Mouse (Mus musculus) cerebellum, postnatal 10 days (tissue): Measurements from ENCODE around the gene Myt1.

Experiments used
- DNase-seq, 2 experiments: peaks; one replicate each; pipeline ENCODE4 v3.0.0; 2021; ENCODE audit warnings: mixed read lengths in 2 of 2

Myt1 gene

DNA sequence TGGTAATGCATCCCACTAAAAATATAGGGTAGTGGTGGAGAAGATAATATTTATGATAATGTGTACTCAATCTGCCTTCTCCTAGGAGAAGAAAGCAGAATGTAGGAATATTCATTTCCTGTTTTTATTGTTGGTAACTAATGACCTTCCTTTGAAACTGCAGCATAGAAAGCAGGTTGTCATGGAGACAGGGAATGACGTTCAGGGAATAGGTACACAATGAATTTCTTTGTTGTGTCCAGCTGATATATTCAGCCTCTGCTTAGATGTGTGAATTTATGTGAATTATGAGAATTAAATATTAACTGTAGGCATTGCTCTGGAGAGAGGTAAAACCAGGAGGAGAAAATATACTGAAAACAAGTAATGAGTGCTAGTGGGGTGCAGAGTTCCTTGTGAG, 18.3 kb downstream of the Myt1 start:
- DNase-seq, result no peak

DNA sequence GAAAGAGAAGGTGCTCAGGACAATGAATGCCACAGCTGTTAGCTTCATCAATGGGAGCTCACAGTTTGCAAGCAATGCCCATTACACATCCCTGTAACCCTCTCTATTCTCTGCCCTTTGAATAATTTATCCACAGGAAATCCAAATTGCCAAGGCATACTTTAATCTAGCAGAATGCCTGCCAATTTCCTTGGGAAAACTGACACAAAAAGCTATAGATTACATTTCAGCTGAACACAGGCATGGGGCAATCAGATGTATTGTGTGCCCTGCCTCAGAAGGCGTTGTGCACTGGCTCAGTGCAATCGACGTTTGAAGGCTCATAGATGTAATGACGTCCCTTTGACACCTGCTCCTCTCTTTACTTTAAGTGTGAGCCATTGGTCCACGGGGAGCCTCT, 24.7 kb downstream of the Myt1 start:
- no peak for DNase-seq

DNA sequence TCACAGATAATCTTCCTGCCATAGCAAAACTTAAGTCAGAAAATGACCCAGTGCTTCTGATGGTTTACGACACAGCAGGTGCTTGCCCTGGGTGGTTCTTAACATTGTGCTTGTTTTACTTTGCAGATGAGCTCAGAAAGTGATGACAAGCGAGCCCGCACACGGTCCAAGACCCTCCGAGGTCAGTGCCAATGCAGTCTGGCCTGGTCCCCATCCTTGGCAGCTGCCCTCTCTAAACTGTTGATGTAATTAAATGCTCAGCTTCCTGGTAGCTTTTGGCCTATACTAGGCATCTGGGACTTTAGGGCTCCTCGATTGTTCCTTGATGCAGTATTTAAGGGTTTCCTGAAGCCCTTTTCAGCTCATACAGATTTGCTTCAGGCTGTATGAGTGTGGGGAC, 26.3 kb downstream of the Myt1 start:
- peak; percentile 79 to 86 for DNase-seq

DNA sequence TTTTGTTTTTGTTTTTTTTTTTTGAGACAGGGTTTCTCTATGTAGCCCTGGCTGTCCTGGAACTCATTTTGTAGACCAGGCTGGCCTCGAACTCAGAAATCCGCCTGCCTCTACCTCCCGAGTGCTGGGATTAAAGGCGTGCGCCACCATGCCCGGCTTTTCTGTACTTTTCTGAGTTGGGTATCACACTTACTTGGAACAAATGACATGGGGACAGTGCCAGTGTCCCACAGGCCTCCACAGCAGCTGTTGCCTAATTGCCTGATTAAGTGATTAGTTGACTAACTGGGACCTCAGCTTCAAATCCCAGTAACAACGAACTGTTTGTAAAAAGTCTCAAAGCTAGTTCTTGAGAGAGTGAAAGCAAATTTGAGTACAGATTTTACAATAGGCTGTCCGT, 30.1 kb downstream of the Myt1 start:
- DNase-seq, result peak; percentile 30 to 56

DNA sequence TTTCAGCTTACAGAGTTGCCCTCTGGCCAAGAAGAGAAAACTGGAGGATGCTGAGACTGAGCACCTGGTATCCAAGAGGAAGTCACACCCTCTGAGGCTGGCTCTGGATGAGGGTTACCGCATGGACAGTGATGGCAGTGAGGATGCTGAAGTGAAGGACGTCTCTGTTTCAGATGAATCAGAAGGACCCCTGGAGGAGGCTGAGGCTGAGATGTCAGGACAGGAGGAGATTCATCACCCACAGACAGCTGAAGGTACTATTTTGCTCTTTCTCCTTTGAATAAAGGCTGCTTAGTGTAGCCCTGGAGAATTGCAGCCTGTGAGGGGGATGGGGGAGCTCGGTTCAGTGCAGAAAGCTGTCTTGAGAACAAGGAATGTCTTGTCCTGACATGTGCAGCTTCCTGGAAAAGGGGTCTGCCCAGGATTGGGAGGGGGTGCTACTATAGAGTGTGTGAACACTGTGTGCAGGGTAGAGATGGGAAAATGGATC, 32.6 kb downstream of the Myt1 start:
- peak; percentile 38 to 44 for DNase-seq

DNA sequence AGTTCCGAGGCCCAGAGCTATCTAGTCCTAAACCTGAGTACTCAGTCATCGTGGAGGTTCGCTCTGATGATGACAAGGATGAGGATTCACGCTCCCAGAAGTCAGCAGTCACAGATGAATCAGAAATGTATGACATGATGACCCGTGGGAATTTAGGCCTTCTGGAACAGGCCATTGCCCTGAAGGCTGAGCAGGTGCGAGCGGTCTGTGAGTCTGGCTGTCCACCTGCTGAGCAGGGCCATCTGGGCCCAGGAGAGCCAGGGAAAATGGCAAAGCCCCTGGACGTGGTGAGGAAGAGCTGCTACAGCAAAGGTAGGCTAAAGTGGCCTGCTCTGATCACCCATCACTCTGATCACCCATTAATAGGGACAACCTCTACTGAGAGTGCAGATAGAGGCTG, 34.5 kb downstream of the Myt1 start:
- DNase-seq, result peak; percentile 66 to 78

DNA sequence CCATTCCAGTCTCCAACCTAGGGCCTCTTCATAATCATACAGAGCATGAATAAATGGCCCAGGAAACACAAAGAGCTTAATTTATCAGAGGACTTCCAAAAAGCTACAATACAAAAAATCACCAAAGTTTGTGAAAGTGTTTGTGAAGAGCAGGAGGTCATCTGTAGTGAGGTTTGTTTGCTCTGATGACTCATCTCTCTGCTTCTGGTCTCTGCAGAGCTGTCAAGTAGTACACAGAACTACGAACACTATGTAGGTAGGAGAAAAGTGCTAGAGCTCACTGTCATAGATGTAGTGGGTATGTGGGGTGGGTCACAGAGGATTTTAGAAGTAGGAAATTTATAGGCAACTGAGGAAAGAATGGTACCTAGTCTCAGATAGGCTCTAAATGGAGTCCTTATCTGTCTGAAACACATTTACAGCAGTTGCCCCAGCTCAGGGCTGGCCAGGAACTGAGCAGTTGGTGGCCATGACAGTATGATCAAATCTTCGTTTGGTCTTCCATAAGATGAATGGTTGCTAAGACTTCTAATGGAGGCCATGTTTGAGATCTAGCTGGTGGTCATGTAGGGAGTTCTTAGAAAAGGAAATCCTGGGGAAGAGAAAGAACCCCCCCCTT, 66.0 kb downstream of the Myt1 start:
- DNase-seq, result no peak

DNA sequence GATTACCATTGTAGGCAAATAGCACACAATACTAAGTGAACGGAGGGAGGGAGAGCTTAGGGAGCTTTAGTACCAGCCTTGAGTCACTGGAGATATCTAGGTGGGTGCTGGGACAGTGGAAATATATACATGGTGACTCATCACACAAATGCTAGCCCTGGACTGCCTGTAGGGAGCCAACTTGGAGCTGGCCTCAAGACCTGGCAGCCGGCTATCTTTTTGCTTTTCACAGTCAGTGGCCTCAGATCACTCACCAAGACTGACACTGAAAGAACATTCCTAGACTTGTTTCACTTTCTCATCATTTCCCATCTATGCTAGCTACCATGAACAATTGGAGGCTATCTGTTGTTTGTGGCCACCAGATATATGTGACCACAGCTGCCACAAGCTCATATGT, 69.6 kb downstream of the Myt1 start:
- DNase-seq, result no peak

DNA sequence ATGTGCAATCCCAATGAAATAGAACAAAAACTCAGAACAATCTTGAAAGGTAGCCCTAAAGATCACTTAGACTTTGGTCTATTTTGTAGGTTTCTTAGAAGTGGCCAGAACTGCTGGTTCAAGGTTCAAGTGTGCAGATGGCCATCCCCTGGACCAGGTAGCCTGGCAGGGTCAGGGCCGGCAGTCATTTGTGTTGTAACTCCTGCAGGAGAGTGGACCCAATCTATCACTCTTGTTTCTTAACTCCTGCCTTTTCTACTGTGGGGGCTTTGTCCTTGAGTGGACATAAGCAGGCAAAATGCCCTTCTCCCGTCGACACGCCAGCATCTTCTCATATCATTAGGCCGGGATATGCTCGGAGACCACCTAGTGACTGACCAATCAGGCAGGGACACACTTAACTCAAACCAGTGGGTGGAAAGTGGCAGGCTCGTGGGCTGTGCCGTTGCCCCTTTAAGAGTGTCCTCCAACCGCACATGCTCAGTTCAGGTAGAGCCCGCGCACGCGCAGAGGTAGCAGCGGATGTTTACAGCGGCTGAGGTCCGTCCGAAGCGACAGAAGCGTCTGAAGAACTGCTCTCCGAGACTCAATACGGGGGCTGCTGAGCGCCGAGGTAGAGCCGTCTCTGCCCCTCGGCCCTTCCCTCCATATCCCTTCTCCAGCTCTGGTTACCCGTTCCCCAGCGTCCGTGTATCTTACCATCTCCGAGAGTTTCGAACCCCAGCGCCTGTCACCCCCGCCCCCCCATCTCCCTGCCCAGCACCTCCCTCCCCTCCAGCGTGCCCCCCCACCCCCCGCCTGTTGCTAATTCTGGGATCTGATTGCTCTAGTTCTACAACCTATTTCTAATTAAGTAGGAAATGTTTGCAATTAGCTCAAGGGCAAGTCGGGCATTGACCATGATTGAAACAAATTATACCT, 74.5 kb downstream of the Myt1 start, which contains the start of gene Pcmtd2:
Pcmtd2 (plus strand) TSS at position 483 of the 921 bp plus-strand sequence.
- peak; percentile 93 to 96 for DNase-seq

DNA sequence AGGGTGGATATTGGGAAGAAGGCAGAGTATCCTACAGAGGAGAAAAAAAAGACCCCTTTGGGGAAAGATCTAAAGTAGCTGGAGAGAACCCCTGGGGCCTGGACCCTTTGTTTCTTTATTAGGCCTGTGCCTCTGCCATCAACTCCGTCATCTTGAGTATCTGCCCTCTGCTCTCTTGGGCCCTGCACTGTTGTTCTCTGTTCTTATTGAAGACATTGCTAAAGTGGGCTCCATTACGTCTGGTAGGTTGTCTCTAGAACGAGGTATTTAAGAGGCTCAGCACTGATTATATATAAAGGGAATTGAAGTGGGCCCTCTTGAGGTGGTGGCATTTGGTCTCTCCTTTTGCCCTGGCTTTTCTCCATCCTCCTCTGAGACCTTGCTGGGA, 75.2 kb downstream of the Myt1 start:
- peak in 1 of 2 experiments; percentile 40 for DNase-seq

DNA sequence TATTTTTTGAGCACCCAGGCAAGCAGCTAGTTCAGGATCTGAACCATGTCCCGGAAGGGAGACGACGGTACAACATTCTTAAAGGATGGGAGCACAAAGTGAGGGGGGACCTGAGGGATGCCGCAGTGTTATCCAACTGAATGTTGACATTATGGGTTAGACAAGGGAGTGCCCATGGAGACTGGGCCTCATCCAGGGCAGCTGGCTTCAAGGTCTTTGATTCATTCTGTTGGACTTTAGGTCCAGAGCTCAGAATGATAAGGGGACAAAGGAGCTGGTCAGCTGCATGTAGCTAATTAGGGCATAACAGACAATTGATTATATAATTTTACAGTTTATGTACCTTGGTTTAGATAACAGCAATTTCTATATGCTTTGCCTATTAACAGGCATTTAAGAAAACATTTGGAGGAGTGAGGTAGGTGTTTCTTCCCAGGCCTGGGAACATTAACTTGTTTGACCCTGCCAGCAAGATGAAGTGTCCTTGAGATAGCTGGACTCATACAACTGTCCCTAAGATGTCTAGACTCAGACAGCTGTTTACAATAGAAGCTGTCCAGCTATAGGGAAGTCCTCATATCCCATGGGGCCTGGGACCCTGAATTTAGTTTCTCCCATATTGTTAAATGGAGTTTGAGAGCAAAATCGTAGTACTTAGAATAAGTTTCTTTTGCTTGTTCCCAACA, 82.7 kb downstream of the Myt1 start:
- no peak for DNase-seq

DNA sequence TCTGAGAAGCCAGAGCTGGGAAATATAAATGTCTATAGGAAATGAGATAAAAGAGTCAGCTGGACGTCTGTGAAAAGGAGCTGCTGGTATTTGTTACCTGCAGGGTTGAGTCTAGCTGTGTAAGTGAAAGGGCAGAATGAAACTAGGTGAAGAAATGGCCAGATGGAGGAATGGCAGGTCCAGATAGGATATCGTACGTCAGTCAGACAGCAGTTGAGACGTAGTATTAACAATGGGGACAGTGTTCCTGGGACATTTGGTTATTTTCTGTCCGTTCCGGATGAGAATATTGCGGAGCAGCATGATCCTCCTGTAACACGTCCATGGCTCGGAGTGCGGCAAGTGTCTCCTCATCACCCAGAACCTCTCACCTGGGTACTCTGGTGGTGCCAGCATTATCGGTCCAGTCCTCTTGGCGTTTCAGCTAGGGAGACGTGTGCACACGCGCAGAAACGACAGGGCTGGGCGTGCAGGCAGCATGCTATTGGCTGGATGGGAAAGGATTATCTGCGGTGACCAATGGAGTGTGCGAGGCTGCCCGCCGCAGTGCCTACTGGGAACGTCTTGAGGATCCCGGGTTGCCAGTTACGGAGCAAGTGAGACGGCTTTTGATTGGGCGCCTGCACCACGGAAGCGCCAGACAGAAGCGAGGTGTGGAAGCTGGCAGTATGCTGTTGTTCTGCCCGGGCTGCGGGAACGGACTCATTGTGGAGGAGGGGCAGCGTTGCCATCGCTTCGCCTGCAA, 100.8 kb downstream of the Myt1 start, which contains the start of gene Polr3k:
Polr3k (plus strand) TSS at position 547 of the 745 bp plus-strand sequence.
- DNase-seq, result peak; percentile 92 to 96

DNA sequence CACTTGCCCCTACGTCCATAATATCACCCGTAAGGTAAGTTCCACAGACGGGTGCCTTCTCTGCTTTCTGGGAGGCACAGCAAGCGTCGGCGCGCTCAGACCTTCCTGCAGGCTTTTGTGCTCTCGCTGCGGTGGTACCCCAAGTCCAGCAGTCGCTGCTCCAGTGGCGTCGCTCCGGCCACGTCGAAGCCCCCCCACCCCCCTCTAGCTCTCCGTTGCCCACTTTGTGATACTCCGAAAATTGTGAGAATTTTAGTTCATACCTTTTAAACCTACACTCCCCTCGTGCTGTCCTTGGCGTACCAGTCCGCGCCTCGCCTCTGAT, 101.4 kb downstream of the Myt1 start:
- no peak for DNase-seq

DNA sequence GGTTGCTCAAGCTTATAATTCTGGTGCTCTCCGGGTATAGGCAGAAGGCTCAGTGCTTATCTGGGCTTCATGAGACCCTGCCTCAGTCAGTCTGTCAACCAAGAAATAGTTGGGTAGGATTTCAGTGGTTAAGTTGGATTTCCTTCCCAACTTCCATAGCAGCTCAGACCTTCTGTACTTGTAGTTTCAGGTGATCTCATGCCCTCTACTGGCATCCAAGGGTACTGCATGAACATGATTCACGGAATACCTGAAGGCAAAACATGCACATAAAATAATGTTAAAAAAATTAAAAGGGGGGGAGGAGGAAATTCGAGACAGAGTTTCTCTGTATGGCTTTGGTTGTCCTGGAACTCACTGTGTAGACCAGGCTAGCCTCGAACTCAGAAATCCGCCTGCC, 103.8 kb downstream of the Myt1 start:
- DNase-seq, result peak; percentile 86 to 90

DNA sequence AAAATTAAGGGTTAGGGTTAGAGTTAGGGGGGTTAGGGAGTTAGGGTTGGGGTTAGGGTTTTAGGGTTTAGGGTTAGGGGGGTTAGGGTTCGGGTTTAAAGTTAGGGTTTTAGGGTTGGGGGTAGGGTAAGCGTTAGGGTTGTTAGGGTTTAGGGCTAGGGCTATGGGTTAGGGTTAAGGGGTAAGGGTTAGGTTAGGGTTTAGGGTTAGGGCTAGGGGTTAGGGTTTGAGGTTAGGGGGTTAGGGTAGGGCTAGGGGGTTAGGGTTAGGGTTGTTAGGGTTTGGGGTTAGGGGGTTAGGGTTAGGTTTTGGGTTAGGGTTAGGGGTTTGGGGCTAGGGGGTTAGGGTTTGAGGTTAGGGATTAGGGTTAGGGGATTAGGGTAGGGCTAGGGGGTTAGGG, 107.9 kb downstream of the Myt1 start:
- no peak for DNase-seq
